Mouse (Mus musculus): ENCODE results near the gene Myoz1.
"Not testable (repeated sequence)": the region's sequence is repeated elsewhere in the genome, so short reads cannot be mapped to it uniquely, and the experiment has no call there.

The Myoz1 gene

DNA sequence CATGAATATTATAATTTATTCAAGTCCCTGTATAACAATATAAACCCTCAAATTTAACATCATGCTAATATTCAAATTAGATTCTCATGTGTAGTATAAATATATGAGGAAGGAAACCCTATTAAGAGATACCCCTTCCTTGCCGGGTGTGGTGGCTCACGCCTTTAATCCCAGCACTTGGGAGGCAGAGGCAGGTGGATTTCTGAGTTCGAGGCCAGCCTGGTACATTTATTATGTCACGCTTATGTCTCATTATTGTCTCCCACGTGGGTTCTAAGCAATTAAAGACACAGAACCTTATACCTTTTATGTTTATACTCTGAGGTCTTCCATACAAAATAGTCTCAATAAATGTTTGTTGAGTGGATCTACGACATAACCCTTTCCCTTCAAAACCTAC, 17.6 kb downstream of the Myoz1 start:
- DNase-seq (ENCODE audit: low spot score in 2 of 2), result no peak

DNA sequence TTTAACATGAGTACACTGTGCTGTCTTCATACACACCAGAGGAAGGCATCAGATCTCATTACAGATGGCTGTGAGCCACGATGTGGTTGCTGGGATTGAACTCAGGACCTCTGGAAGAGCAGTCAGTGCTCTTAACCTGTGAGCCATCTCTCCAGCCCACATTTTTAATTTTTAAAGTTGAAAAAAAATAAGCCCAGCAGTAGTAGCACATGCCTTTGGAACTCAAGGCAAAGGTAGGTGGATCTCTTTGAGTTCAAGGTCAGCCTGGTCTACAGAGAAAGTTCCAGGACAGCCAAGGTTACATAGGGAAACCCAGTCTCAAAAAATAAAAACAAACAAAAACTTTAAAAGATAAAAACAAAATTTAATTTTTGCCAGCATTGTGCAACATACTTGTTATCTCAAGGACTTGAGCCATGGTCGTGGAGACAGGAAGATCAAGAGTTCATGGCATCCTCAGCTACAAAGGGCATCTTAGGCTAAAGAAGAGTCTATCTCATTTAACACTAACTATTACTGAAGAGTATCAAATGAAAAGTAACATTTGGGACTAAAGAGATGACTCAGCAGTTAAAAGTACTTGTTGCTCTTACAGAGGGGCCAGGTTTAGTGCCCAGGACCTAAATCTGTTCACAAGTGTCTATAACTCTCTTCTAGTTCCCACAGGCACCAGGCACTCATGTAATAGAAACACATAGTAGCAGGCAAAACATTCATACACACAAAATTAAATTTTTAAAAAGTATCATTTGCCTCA, 18.3 kb downstream of the Myoz1 start:
- DNase-seq (ENCODE audit: low spot score in 2 of 2), result no peak

DNA sequence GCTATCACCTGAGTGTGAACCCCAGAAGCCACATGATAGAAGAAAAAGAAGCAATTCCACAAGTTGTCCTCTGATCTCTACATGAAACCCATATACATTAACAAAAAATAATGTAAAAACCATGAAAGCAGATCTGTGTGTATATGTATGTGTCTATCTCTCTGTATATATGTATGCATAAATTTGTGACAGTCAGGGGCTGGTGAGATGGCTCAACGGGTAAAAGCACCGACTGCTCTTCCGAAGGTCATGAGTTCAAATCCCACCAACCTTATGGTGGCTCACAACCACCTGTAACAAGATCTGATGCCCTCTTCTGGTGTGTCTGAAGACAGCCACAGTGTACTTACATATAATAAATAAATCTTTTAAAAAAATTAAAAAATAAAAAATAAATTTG, 19.4 kb downstream of the Myoz1 start:
- DNase-seq (ENCODE audit: low spot score in 2 of 2), result not testable (repeated sequence)

DNA sequence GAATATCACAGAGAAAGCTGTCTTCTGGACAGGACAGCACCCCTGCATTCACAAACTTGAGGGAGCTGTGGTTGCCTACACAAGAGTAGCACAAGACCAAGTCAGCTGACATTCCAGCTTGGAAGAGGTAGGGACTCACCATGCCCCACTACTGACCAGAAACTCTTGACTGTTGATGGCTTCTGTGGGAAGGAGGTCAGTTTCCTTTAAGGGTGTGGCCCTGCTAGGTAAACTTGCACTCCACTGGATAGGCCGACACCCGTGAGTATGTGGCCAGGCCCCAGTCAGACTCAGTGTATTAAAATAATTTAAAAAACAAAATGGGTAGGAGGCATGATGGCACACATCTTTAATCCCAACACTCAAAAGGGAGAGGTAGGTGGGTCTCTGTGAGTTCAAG, 20.8 kb downstream of the Myoz1 start:
- DNase-seq (ENCODE audit: low spot score in 2 of 2), result no peak

DNA sequence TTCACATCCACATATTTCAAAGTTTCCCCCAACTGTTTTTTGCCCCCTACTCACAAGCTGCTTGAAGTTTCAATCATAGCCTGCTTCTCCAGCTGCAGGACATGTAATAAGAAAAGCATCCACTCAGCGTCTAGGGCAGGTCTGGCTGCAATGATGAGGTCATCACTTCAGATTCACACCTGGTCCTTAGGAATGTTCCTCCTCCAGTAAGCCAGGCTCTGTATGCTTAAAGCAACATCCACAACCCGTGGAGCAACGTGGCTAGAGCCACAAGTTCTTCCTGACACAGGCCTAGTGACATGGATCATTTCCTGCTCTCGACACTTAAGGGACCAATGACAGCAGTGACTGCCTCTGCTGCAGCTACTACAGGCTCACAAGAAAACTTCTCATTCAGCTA, 25.1 kb downstream of the Myoz1 start:
- DNase-seq (ENCODE audit: low spot score in 2 of 2), result no peak

DNA sequence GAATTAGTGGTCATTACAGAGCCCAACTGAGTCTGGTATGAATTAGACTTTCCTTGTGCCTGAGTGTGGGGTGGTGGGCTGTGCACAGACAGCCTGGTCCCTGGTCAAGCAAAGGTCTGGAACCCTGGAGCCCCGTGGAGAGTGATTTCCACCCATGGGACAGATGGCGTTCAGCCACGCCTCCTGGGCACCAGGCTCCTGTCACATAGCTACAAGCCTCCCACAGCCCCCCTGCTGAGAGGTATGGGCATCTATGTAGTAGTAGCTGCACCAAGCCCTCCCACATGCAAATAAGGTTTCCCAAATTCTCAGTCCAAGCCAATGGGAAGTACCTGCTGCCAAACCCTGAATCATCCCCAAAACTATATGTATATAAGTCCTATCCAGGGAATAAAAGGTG, 29.4 kb downstream of the Myoz1 start:
- no peak for DNase-seq (ENCODE audit: low spot score in 2 of 2)

DNA sequence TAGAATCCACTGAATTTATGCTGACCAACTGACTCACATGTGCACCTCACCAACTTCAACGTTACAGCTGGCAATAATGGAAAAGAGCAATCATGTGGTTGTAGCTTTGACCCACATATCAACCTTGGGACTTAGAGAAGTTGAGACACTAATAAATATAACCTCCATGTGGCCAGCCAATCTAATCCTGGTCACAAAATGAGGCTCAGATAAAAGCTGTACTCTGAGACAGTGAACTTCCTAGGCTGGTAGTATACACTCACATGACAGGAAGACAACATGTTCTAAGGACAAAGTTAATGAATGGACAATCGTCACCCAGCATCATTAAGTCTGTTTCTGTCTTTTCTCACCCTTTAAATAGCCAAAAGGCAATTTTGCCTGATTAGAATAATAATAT, 29.9 kb downstream of the Myoz1 start:
- DNase-seq (ENCODE audit: low spot score in 2 of 2), result no peak

DNA sequence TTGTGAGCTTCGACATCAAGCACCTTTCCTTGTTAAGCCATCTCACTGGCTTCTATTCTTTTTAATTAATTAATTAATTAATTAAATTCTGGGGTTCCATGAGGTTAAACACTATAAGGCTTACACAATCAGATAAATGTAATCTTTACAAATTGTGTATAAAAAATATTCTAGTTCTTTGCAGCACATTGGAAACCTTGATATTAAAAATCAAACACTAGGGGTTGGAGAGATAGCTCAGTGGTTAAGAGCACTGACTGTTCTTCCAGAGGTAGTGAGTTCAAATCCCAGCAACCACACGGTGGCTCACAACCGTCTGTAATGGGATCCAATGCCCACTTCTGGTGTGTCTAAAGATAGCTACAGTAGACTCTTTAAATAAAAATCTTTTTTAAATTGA, 33.4 kb downstream of the Myoz1 start:
- no peak for DNase-seq (ENCODE audit: low spot score in 2 of 2)

DNA sequence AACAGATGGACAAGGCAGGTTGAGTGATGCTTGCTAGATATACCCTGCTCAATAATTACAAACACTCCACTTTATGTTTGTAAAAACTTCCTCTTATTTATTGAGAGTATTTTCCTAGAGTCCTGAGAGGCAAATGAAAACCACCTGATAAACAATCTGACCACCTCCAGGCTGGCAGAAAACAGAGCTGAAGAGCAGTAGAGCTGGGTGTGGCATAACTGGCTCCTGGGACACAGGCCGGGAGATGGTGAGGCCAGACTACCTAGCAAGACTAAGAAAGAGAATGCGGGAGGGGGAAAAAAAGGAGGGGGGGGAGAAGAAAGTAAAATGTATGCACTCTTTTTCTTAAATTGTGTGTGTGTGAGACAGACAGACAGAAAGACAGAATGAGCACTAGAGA, 33.9 kb downstream of the Myoz1 start:
- no peak for DNase-seq (ENCODE audit: low spot score in 2 of 2)

DNA sequence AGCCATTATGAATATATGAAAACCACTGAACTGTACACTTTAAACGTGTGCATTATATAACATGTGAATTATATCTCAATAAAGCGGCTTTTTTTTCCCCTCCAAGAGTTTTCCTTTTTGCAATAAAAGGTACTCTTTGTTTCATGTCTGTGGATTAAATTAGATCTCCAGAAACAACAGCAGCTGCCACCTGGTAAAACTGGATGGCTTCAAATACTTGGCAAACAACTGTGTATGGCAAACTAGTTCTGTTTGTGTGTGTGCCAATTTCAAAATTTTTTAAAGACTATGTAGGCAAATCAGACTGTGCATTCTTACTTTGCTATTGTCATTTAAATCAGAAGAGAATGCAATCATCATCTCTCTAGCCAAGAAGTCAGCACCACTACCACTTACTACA, 34.4 kb downstream of the Myoz1 start:
- no peak for DNase-seq (ENCODE audit: low spot score in 2 of 2)

DNA sequence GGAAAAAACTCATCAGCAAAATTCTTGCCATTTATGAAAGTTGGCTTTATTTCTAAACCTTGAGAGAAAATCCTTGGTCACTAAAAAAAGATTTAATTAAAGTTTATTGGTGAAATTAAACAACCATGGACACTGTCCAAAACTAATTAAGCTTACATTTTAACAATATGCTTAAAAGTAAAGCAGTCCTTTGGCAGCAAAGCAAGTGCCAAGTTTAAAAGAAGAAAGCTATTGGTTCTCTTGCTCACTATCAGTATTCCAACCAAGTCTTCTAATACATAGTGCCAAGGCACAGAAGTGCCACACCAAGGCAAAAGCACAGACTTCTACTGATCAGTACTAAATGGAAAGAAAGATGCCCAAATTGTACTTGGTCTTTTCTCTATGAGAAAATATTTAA, 37.2 kb downstream of the Myoz1 start:
- DNase-seq (ENCODE audit: low spot score in 2 of 2), result no peak

DNA sequence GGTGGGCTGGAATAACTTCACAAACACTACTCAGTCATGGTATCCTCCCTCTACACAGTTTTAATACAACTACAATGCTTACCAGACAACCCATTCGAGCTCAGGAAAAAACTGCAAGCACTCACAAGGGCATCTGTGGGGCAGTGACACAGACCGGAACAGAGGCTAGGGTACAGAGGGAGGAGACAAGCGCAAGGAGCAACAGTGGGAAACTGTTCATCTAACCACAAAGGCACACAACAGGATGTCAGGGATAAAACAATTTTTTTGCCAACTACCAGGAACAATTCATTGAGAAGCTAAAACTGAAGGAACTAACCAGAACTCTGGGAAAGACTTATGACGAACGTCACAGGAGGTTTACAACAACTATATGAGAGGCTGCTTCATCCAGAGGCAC, 38.1 kb downstream of the Myoz1 start:
- no peak for DNase-seq (ENCODE audit: low spot score in 2 of 2)

DNA sequence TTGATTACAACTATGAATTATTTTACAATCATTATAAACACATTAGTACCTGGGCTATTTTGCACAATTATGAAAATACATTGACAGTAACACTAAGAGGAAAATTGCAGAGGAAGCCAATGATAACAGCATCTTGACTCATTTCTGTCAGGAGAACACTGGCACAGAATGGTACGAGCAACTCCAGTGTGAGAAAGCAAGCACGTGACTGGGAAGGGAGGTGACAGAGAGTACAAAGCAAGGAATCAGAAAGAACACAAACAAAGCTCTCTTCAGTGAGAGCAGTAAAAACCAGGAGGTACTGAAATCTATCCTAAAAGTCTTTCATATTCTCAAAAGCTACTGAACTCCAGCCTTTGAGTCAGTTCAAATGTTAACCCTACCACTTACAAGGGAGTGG, 39.9 kb downstream of the Myoz1 start:
- DNase-seq (ENCODE audit: low spot score in 2 of 2), result no peak

DNA sequence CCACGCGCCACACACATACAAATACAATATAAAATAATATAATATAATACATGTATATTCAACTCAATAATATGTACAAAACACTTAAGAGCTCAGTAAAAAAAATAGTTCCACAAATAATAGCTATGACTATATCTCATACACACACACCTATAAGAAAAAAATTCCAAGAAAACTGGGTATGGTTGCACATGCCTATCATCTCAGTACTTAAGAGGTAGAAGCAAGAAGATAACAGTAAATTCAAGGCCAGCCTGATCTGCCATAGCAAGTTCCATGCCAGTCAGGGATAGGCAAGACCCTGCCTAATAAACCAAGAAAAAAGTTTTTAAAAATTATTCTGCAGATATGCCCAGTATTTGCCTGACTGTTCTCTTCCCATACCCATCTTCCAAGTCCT, 41.3 kb downstream of the Myoz1 start:
- DNase-seq (ENCODE audit: low spot score in 2 of 2), result no peak

DNA sequence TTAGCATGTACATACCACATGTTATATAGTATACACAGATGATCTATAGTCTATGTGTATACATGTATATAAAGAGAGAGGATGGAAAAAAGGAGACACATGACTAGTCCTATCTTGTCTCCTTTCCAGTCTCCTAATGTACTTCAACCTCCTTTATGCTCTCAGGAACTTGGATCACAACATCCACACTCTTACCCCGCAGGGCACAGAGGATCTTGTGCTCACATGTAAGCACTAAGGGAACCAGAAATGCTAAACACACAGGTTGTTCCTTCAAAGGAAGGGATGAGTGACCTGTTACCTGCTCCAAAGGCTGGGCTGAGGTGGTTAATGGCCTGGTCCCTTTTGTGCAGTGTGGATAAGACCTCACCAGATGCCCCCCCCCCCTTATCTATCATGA, 43.5 kb downstream of the Myoz1 start:
- no peak for DNase-seq (ENCODE audit: low spot score in 2 of 2)

DNA sequence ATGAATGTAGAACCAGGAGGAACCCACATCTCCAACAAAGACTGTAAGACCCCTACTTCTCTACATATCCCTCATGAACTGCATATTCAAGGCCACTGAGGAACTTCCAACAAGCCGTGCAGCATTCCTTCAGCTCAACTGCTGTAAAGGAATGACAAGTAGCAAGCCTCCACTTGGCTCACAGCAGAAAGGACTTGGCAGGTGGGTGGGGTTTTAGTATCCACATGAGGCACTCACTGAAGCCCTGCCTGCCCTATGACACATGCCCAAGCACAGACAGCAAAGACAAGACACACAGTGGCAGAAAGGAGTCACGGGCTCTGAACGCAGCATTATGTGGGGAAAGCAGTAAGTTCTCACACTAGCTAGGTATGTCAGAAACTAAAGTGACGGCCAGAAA, 46.2 kb downstream of the Myoz1 start:
- peak; percentile 25 to 57 for DNase-seq (ENCODE audit: low spot score in 2 of 2)

DNA sequence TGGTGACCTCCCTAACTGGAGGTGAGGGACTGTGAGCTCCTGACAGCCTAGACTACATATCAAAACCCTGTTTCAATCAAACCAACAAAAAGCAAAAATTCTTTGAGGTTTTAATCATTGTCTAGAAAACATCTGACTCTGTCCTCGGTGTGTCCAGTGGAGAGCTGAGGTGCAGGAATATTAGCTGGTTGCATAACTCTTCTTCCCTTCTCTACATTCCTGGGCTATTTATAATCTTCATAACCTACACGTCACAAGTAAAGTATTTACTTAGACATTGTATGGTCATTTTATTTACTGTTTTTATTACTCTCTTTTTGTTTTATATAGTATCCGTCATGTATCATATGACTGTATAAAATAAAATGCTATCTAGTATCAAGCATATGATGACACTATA, 46.8 kb downstream of the Myoz1 start:
- DNase-seq (ENCODE audit: low spot score in 2 of 2), result no peak

DNA sequence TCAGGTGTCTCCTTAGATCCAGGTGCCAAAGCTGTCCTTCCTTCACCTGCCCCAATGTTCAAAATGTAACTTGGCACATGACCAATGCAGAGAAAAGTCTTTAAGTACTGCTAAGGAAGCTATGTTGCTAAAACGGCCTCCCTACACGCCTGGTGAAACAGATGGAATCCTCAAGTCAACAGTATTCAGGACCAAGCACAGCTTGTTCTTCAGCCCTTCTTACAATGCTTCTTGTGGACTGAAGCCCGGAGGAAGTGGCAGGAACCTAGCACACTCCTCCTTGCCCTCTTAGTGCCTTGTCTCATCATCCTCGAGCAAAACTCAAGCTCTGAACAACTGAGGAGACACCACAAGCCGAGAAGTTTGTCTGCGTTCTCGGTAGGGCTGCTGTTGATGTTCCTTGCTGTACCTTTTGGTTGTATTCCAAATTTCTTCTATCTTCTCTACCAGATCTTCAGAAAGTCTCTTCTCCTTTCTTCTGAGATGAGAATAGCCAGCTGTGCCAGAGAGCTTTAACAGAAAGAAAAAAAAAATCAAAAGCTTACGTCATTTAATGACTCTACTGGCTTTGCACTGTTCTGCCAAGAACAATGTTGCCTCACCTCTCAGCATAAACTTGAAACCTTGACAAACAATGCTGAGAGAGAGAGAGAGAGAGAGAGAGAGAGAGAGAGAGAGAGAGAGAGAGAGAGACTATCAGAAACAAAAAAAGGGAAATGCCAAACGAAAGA, 48.8 kb downstream of the Myoz1 start:
- DNase-seq (ENCODE audit: low spot score in 2 of 2), result peak; percentile 9 to 28

DNA sequence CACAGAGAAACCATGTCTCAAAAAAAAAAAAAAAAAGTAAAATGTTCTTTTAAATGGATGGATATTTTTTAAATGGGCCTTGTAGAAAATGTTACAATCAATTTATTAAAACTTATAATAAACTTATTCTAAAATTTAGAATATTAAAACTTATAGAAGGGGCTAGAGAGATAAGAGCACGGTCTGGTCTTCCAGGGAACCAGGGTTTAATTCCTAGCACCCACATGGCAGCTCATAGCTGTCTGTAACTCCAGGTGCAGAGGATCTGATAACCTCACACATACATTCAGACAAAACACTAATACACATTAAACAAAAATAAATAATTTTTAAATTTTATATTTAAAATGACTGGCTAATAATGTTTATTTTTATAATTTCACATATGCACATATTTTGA, 55.1 kb downstream of the Myoz1 start:
- DNase-seq (ENCODE audit: low spot score in 2 of 2), result no peak

DNA sequence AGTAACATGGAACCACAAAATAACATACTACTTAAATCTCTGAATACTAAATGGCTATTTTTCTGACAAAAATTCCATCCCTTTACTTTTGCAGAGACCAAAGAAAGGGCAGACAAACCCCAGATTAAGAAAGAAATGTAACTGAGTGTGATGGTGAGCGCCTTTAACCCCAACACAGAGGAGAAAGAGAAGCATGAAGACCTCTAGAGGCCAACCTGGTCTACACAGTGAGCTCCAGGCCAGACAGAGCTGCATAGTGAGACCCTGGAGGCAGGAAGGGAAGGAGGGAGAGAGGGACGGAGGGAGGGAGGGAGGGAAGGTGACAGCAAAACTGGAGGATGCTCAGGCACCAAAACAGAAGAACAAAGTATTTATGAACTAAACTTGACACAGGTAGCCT, 56.1 kb downstream of the Myoz1 start:
- DNase-seq (ENCODE audit: low spot score in 2 of 2), result no peak

DNA sequence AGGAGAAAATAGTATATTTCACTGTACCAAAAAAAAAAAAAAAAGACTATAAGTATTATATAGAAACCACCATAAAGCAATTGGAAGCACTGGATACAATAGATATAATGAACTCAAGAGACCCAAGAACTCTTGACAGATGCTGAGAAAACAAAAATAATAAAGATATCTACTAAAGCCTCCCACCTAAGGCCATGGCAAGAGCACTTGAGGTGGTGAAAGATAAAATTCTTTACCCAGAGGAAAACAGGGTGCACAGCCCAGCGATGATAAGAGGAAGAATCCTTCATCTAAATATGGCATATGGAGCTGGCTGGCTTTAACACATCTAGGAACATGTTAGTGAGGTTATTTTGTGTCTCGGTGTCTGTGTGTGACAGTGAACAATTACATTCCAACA, 56.8 kb downstream of the Myoz1 start:
- DNase-seq (ENCODE audit: low spot score in 2 of 2), result no peak
